In the genomic region with DNA sequence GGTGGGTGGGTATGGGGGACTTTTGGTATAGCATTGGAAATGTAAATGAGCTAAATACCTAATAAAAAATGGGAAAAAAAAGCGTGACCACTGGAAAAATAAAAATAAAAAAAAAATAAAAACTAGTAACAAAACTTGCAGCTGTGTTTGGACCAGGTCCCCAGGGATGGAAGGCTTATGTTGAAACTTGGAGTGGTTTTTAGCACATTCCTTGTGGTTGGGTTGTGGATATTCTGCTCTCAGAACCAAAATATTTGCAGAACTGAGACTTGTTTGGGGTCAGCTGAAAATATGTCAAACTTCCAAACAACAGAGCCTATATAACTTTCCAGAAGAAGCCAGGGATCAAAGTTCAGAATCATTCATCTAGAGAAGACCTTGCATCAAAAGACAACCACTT, we compare ENCODE assay signal across 19 mouse cellular contexts.
DNase-seq lines count a peak whose midpoint lies in the region; ATAC-seq and TF ChIP-seq lines count a peak whose summit lies in the region.
"Had no signal": no experiment of that assay in that cellular context is flagged by ENCODE, and none has a peak within 500 bp of the region (broad histone marks: within the 10 kb centered on the region; RNA-seq: fewer than 3 reads in every experiment).

No protein-coding gene starts in this region.

- 75% methylated on average over 1 of the region's 1 CpGs for WGBS in heart, embryonic 10.5 days
- 66% methylated on average over 1 of the region's 1 CpGs for WGBS in lung, postnatal 0 days

- TF ChIP-seq EP300 in lung, postnatal 0 days (IDR thresholded peaks at IDR 0.05), result no peak

- no peak overlapping the region for H3K9ac ChIP-seq in lung, postnatal 0 days (replicated peaks; ENCODE audit: low read depth)
- H3K9ac ChIP-seq: forebrain, embryonic 12.5 days; hindbrain, embryonic 12.5 days; neural tube, embryonic 13.5 days had no signal

- ATAC-seq in lung, postnatal 0 days, result no peak
- no peak for ATAC-seq in granulocyte monocyte progenitor cell, adult 5-6 weeks (replicated peaks; ENCODE audit: poor library complexity, severe bottlenecking)
- ATAC-seq: inflammation-experienced regulatory T-cells, adult 6 months had no signal

- no peaks in the 10 kb centered on the region for H3K27me3 ChIP-seq in heart, embryonic 10.5 days (ENCODE audit: insufficient read depth, poor library complexity, severe bottlenecking)
- H3K27me3 ChIP-seq in lung, postnatal 0 days (replicated peaks; ENCODE audit: insufficient read depth, low read length), result no peaks in the 10 kb centered on the region
- H3K27me3 ChIP-seq: forebrain, embryonic 12.5 days; hindbrain, embryonic 12.5 days; neural tube, embryonic 13.5 days had no signal

- H3K4me3 ChIP-seq in heart, embryonic 10.5 days, result no peak overlapping the region
- H3K4me3 ChIP-seq in lung, postnatal 0 days (ENCODE audit: low read depth, low read length), result no peak overlapping the region
- H3K4me3 ChIP-seq: forebrain, embryonic 12.5 days; hindbrain, embryonic 12.5 days; layer of hippocampus, adult 2 months; neural tube, embryonic 13.5 days had no signal

- no peak overlapping the region for H3K27ac ChIP-seq in heart, embryonic 10.5 days
- no peak overlapping the region for H3K27ac ChIP-seq in lung, postnatal 0 days (ENCODE audit: low read length)
- H3K27ac ChIP-seq: forebrain, embryonic 12.5 days; hindbrain, embryonic 12.5 days; neural tube, embryonic 13.5 days had no signal

- H3K4me2 ChIP-seq in lung, postnatal 0 days (replicated peaks; ENCODE audit: low read depth, low read length), result no peak overlapping the region
- H3K4me2 ChIP-seq: forebrain, embryonic 12.5 days; hindbrain, embryonic 12.5 days; liver, embryonic 11.5 days; midbrain, embryonic 11.5 days; neural tube, embryonic 13.5 days had no signal

- no peaks in the 10 kb centered on the region for H3K4me1 ChIP-seq in heart, embryonic 10.5 days
- H3K4me1 ChIP-seq in lung, postnatal 0 days (ENCODE audit: insufficient read depth, low read depth, low read length), result no peaks in the 10 kb centered on the region; the same call in 1 of the 2 replicates
- H3K4me1 ChIP-seq: forebrain, embryonic 12.5 days; hindbrain, embryonic 12.5 days; neural tube, embryonic 13.5 days had no signal

- no peaks in the 10 kb centered on the region for H3K36me3 ChIP-seq in heart, embryonic 10.5 days
- H3K36me3 ChIP-seq in lung, postnatal 0 days (ENCODE audit: insufficient read depth, low read length), result no peaks in the 10 kb centered on the region
- H3K36me3 ChIP-seq: forebrain, embryonic 12.5 days; hindbrain, embryonic 12.5 days; neural tube, embryonic 13.5 days had no signal

- no peak for TF ChIP-seq CTCF in lung, postnatal 0 days (IDR thresholded peaks at IDR 0.05)

- DNase-seq in heart, postnatal 14 days, result peak; percentile 26 to 37
- no peak for DNase-seq in heart, embryonic 10.5 days (ENCODE audit: low spot score)
- peak; percentile 35 for DNase-seq in lung, postnatal 0 days (ENCODE audit: low spot score)
- no peak for DNase-seq in lung, postnatal 25 days (ENCODE audit: low spot score)
- DNase-seq in gastrocnemius, postnatal 14 days, result peak; percentile 17
- DNase-seq in skeletal muscle tissue, adult 2 months (ENCODE audit: low read depth, low spot score), result peak; percentile 65
- DNase-seq: adrenal gland, adult 8-10 months; cerebellum, postnatal 10 days; embryo, embryonic 11 days; lung, postnatal 4 days; thymus, postnatal 25 days had no signal

- intact Hi-C loops in heart, postnatal 14 days (cut with DNase I), result no loop called here
- intact Hi-C loops in gastrocnemius, postnatal 14 days (cut with DNase I; ENCODE audit: low total_unique reads), result no loop called here

- H3K9me3 ChIP-seq in heart, embryonic 10.5 days, result no peaks in the 10 kb centered on the region
- no peaks in the 10 kb centered on the region for H3K9me3 ChIP-seq in lung, postnatal 0 days (ENCODE audit: low read length)
- H3K9me3 ChIP-seq: forebrain, embryonic 12.5 days; hindbrain, embryonic 12.5 days; neural tube, embryonic 13.5 days had no signal

Comparison
In these comparisons a context has a peak if more than half of its experiments do, and no peak if none do; other contexts are left out.
1. DNase-seq: peak in heart, postnatal 14 days (2 of 2), lung, postnatal 0 days (single experiment), gastrocnemius, postnatal 14 days (single experiment) and skeletal muscle tissue, adult 2 months (single experiment); none in heart, embryonic 10.5 days (single experiment) and lung, postnatal 25 days (single experiment).